Mouse (Mus musculus): ENCODE measurements around the gene Kcnn1. TPM values are rescaled to one million over a fixed set of nuclear protein-coding genes. Genes with fewer than 3 reads are reported as not detected.

Kcnn1 gene
- polyA plus RNA-seq, 1 experiment, result 0.90 TPM

DNA sequence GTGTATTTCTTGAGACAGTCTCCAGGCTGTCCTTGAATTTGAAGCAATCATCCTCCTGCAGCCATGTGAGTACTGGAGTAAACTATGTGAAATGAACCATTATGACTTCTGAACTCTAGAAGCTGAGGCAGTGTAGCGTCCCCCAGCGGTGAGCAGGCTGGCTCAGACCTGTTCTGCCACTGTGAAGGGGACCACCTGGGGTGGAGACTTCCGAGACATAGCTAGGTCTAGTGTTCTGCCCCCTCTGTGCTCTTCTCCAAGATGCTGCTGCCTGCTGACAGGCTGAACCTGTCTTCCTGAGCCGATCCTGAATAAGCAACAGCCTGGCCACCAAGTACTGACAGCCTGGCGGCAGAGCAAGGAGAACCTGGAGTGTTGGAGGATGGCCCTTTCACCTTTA is 17.9 kb downstream of the Kcnn1 start:
- no peak for TF ChIP-seq POLR2A (IDR thresholded peaks at IDR 0.05; ENCODE audit: low read depth, low read length)
- TF ChIP-seq CTCF (IDR thresholded peaks at IDR 0.05; ENCODE audit: extremely low read depth, insufficient read length, insufficient replicate concordance, low read depth, low read length), result no peak
- no peaks in the 10 kb centered on the region for H3K36me3 ChIP-seq (ENCODE audit: control insufficient read depth, insufficient read depth, low read length)
- H3K27me3 ChIP-seq (ENCODE audit: control insufficient read depth, insufficient read depth, low read length), result 0 out of 2 replicates have a peak, but pooled peaks cover 5% of the 10 kb centered on the region
- peaks cover 5% of the 10 kb centered on the region; the same call in 1 of the 2 replicates for H3K4me1 ChIP-seq (ENCODE audit: control insufficient read depth, insufficient read depth, insufficient read length, low read length)
- H3K27ac ChIP-seq (ENCODE audit: insufficient read depth, low read depth, low read length), result no peak overlapping the region
- H3K4me3 ChIP-seq (ENCODE audit: low read depth, low read length), result no peak overlapping the region
- 61% methylated on average over 5 of the region's 5 CpGs for WGBS

DNA sequence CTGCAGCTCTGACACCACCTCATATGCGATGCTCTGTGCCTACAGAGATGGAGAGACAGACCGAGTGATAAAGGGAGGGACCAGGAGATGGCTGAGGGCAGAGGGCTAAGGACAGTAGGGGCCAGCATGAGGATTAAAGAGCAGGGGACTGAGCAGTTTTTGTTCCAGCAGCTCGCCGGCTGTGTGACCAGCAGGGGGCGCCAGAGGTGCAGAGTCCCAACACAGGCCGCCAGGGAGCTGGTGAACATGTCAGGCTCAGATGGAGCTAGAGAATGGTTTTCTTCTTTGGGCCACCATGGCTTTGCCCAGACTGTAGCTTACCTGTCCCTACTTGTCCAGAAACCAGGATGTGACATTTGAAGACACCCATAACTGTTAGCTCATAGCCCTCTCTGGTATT is 18.5 kb downstream of the Kcnn1 start:
- no peak overlapping the region for H3K4me3 ChIP-seq (ENCODE audit: low read depth, low read length)
- H3K27ac ChIP-seq (ENCODE audit: insufficient read depth, low read depth, low read length), result no peak overlapping the region
- H3K4me1 ChIP-seq (ENCODE audit: control insufficient read depth, insufficient read depth, insufficient read length, low read length), result peaks cover 7% of the 10 kb centered on the region; the same call in 1 of the 2 replicates
- no peaks in the 10 kb centered on the region for H3K36me3 ChIP-seq (ENCODE audit: control insufficient read depth, insufficient read depth, low read length)
- TF ChIP-seq POLR2A (IDR thresholded peaks at IDR 0.05; ENCODE audit: low read depth, low read length), result no peak
- TF ChIP-seq CTCF (IDR thresholded peaks at IDR 0.05; ENCODE audit: extremely low read depth, insufficient read length, insufficient replicate concordance, low read depth, low read length), result peak; percentile 98
- 6% methylated on average over 6 of the region's 6 CpGs for WGBS
- H3K27me3 ChIP-seq (ENCODE audit: control insufficient read depth, insufficient read depth, low read length), result 0 out of 2 replicates have a peak, but pooled peaks cover 5% of the 10 kb centered on the region

- 91% methylated on average over 8 of the region's 8 CpGs for WGBS
- 0 out of 2 replicates have a peak, but pooled peaks cover 5% of the 10 kb centered on the region for H3K27me3 ChIP-seq (ENCODE audit: control insufficient read depth, insufficient read depth, low read length)
- TF ChIP-seq POLR2A (IDR thresholded peaks at IDR 0.05; ENCODE audit: low read depth, low read length) (no peak), CTCF (IDR thresholded peaks at IDR 0.05; ENCODE audit: extremely low read depth, insufficient read length, insufficient replicate concordance, low read depth, low read length) (no peak)
- no peak overlapping the region for H3K4me3 ChIP-seq (ENCODE audit: low read depth, low read length)
- no peaks in the 10 kb centered on the region for H3K36me3 ChIP-seq (ENCODE audit: control insufficient read depth, insufficient read depth, low read length)
- no peak overlapping the region for H3K27ac ChIP-seq (ENCODE audit: insufficient read depth, low read depth, low read length)
- H3K4me1 ChIP-seq (ENCODE audit: control insufficient read depth, insufficient read depth, insufficient read length, low read length), result peaks cover 7% of the 10 kb centered on the region; the same call in 1 of the 2 replicates
These were observed 19.1 kb downstream of the Kcnn1 start for GRCm38 (mm10) chr8:70843941-70844340.

GRCm38 (mm10) chr8:70843214-70843773 is 19.8 kb downstream of the Kcnn1 start:
- WGBS, result 84% methylated on average over 5 of the region's 5 CpGs
- no peak overlapping the region for H3K27ac ChIP-seq (ENCODE audit: insufficient read depth, low read depth, low read length)
- peaks cover 11% of the 10 kb centered on the region for H3K4me1 ChIP-seq (ENCODE audit: control insufficient read depth, insufficient read depth, insufficient read length, low read length)
- H3K36me3 ChIP-seq (ENCODE audit: control insufficient read depth, insufficient read depth, low read length), result no peaks in the 10 kb centered on the region
- 0 out of 2 replicates have a peak, but pooled peaks cover 5% of the 10 kb centered on the region for H3K27me3 ChIP-seq (ENCODE audit: control insufficient read depth, insufficient read depth, low read length)
- TF ChIP-seq POLR2A (IDR thresholded peaks at IDR 0.05; ENCODE audit: low read depth, low read length) (no peak), CTCF (IDR thresholded peaks at IDR 0.05; ENCODE audit: extremely low read depth, insufficient read length, insufficient replicate concordance, low read depth, low read length) (no peak)
- no peak overlapping the region for H3K4me3 ChIP-seq (ENCODE audit: low read depth, low read length)

GRCm38 (mm10) chr8:70842484-70842883 is 20.6 kb downstream of the Kcnn1 start:
- 81% methylated on average over 25 of the region's 25 CpGs for WGBS
- TF ChIP-seq CTCF (IDR thresholded peaks at IDR 0.05; ENCODE audit: extremely low read depth, insufficient read length, insufficient replicate concordance, low read depth, low read length) (no peak), POLR2A (IDR thresholded peaks at IDR 0.05; ENCODE audit: low read depth, low read length) (no peak)
- no peak overlapping the region for H3K27ac ChIP-seq (ENCODE audit: insufficient read depth, low read depth, low read length)

GRCm38 (mm10) chr8:70841147-70842072 is 21.6 kb downstream of the Kcnn1 start:
- WGBS, result 29% methylated on average over 22 of the region's 22 CpGs

More at GRCm38 (mm10) chr8:70842484-70842883, 20.6 kb downstream of the Kcnn1 start:
- no peaks in the 10 kb centered on the region for H3K36me3 ChIP-seq (ENCODE audit: control insufficient read depth, insufficient read depth, low read length)
- H3K4me1 ChIP-seq (ENCODE audit: control insufficient read depth, insufficient read depth, insufficient read length, low read length), result peaks cover 11% of the 10 kb centered on the region
- no peak overlapping the region for H3K4me3 ChIP-seq (ENCODE audit: low read depth, low read length)
- 0 out of 2 replicates have a peak, but pooled peaks cover 5% of the 10 kb centered on the region for H3K27me3 ChIP-seq (ENCODE audit: control insufficient read depth, insufficient read depth, low read length)

DNA sequence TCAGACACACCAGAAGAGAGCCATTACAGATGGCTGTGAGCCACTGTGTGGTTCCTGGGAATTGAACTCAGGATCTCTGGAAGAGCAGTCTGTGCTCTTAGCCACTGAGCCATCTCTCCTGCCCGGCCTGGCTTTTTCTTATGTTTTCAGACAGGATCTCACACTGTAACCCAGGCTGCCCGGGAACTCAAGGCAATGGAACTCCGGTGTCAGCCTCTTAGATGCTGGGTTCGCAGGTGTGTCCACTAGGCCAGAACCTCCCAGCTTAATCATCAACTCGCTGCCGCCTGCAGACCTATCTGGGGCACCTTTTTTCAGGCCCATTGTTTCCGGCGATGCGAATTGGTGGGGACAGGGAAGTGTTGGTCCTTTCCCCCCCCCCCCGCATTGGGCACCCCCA is 22.5 kb downstream of the Kcnn1 start:
- H3K27ac ChIP-seq (ENCODE audit: insufficient read depth, low read depth, low read length), result peak overlapping the region; percentile 93
- peaks cover 4% of the 10 kb centered on the region; the same call in 1 of the 2 replicates for H3K36me3 ChIP-seq (ENCODE audit: control insufficient read depth, insufficient read depth, low read length)
- WGBS, result 14% methylated on average over 10 of the region's 10 CpGs
- H3K4me3 ChIP-seq (ENCODE audit: low read depth, low read length), result no peak overlapping the region
- H3K27me3 ChIP-seq (ENCODE audit: control insufficient read depth, insufficient read depth, low read length), result no peaks in the 10 kb centered on the region
- peaks cover 11% of the 10 kb centered on the region for H3K4me1 ChIP-seq (ENCODE audit: control insufficient read depth, insufficient read depth, insufficient read length, low read length)
- TF ChIP-seq CTCF (IDR thresholded peaks at IDR 0.05; ENCODE audit: extremely low read depth, insufficient read length, insufficient replicate concordance, low read depth, low read length), result no peak
- TF ChIP-seq POLR2A (IDR thresholded peaks at IDR 0.05; ENCODE audit: low read depth, low read length), result no peak

More at GRCm38 (mm10) chr8:70841147-70842072, 21.6 kb downstream of the Kcnn1 start:
- TF ChIP-seq CTCF (IDR thresholded peaks at IDR 0.05; ENCODE audit: extremely low read depth, insufficient read length, insufficient replicate concordance, low read depth, low read length) (peak; percentile 97), POLR2A (IDR thresholded peaks at IDR 0.05; ENCODE audit: low read depth, low read length) (no peak)
- Histone ChIP-seq H3K27me3 (ENCODE audit: control insufficient read depth, insufficient read depth, low read length) (no peaks in the 10 kb centered on the region), H3K27ac (ENCODE audit: insufficient read depth, low read depth, low read length) (peak overlapping the region; percentile 93; the same call in 1 of the 2 replicates), H3K4me3 (ENCODE audit: low read depth, low read length) (no peak overlapping the region), H3K4me1 (ENCODE audit: control insufficient read depth, insufficient read depth, insufficient read length, low read length) (peaks cover 11% of the 10 kb centered on the region), H3K36me3 (ENCODE audit: control insufficient read depth, insufficient read depth, low read length) (no peaks in the 10 kb centered on the region; the same call in 1 of the 2 replicates)

All from small intestine, adult 2 months (tissue).